Mouse (Mus musculus) G1E (cell line): ENCODE results near the gene Lsamp. TPM values are rescaled to one million over a fixed set of nuclear protein-coding genes. Genes with fewer than 3 reads are reported as not detected.

Source experiments
- ATAC-seq: 2 replicates; pipeline ENCODE4 v1.8.0; 2016; ENCODE audit warnings: mild to moderate bottlenecking; ENCODE audit not compliant: insufficient number of reproducible peaks, poor library complexity, low FRiP score, severe bottlenecking; ENCODE audit errors: extremely low read depth
- DNase-seq: peaks from one replicate; pipeline ENCODE4 v3.0.0; 2012; ENCODE audit warnings: low spot score
- H3K27me3 ChIP-seq: 2 replicates; pipeline ENCODE4 v1.6.1; 2012; ENCODE audit warnings: mild to moderate bottlenecking, low read length, inconsistent platforms; ENCODE audit not compliant: insufficient read depth
- H3K36me3 ChIP-seq: replicated peaks from 2 replicates; pipeline ENCODE3; 2012; ENCODE audit warnings: mild to moderate bottlenecking, inconsistent platforms
- H3K4me1 ChIP-seq: 2 replicates; pipeline ENCODE4 v1.6.1; 2012; ENCODE audit warnings: low read depth, low read length, inconsistent platforms, mixed read lengths; ENCODE audit not compliant: insufficient read depth
- H3K4me3 ChIP-seq: 2 replicates; pipeline ENCODE4 v1.5.1; 2012; ENCODE audit warnings: low read depth, mild to moderate bottlenecking, inconsistent platforms, low read length, moderate library complexity, mixed read lengths
- H3K9me3 ChIP-seq: replicated peaks from 2 replicates; pipeline ENCODE4 v1.6.1; 2012; ENCODE audit warnings: inconsistent platforms
- CTCF ChIP-seq: IDR thresholded peaks from 2 replicates; pipeline ENCODE4 v1.5.1; 2012; ENCODE audit warnings: low read depth, low read length, inconsistent platforms, mixed read lengths
- GATA1 ChIP-seq: IDR thresholded peaks from 2 replicates; pipeline ENCODE4 v1.6.1; 2012; ENCODE audit warnings: borderline replicate concordance, low read length, inconsistent platforms, mixed read lengths
- GATA2 ChIP-seq: IDR thresholded peaks from 2 replicates; pipeline ENCODE4 v1.6.1; 2012; ENCODE audit warnings: low read depth, low read length, inconsistent platforms, borderline replicate concordance
- POLR2AphosphoS5 ChIP-seq: IDR thresholded peaks from 2 replicates; pipeline ENCODE4 v1.6.1; 2012; ENCODE audit warnings: low read depth, low read length, inconsistent platforms; ENCODE audit not compliant: insufficient replicate concordance
- TAL1 ChIP-seq: conservative IDR thresholded peaks from 2 replicates; pipeline ENCODE4 v1.6.1; 2012; ENCODE audit warnings: low read depth, low read length, inconsistent platforms, mixed read lengths
- polyA plus RNA-seq: library from polyadenylated mRNA; stranded (reverse); fragments of >175 nt; gene quantifications from 2 replicates; pipeline ENCODE4 v1.2.3, GENCODE M21; 2012
- total RNA-seq, 2 experiments: library from RNA; stranded (forward) in 1 of 2; stranded (reverse) in 1 of 2; fragments of 200-1000 nt in 1 of 2; fragments of >200 nt in 1 of 2; fragmentation: Nextera tagmentation in 1 of 2; gene quantifications; 2 replicates each; pipeline ENCODE4 v1.2.3; 2014 to 2017

Gene Lsamp
- total and polyA plus RNA-seq, 3 experiments = 0.49 TPM; not detected in 2

GRCm38 (mm10) chr16:41478694-41479093 lies 1494.5 kb downstream of the Lsamp start:
- Histone ChIP-seq H3K9me3 (0 out of 2 replicates have a peak, but pooled peaks cover 2% of the 10 kb centered on the region), H3K36me3 (no peaks in the 10 kb centered on the region), H3K27me3 (no peaks in the 10 kb centered on the region), H3K4me3 (no peak overlapping the region), H3K4me1 (no peaks in the 10 kb centered on the region)
- no peak for TF ChIP-seq POLR2AphosphoS5
- no peak for TF ChIP-seq GATA2
- no peak for TF ChIP-seq TAL1
- TF ChIP-seq CTCF = no peak
- TF ChIP-seq GATA1 = no peak
- DNase-seq (no peak), ATAC-seq (no peak)

GRCm38 (mm10) chr16:41481832-41482231 lies 1497.7 kb downstream of the Lsamp start:
- Histone ChIP-seq H3K36me3 (no peaks in the 10 kb centered on the region), H3K4me1 (no peaks in the 10 kb centered on the region), H3K4me3 (no peak overlapping the region), H3K9me3 (0 out of 2 replicates have a peak, but pooled peaks cover 2% of the 10 kb centered on the region), H3K27me3 (no peaks in the 10 kb centered on the region)
- ATAC-seq = no peak
- DNase-seq = no peak
- TF ChIP-seq GATA2 (no peak), TAL1 (no peak), CTCF (no peak), POLR2AphosphoS5 (no peak), GATA1 (no peak)

GRCm38 (mm10) chr16:41510915-41511552 lies 1526.9 kb downstream of the Lsamp start:
- DNase-seq = no peak
- H3K9me3 ChIP-seq = peaks cover 2% of the 10 kb centered on the region; the same call in 1 of the 2 replicates
- H3K36me3 ChIP-seq = no peaks in the 10 kb centered on the region
- TF ChIP-seq CTCF = no peak
- TF ChIP-seq GATA1 = no peak
- TF ChIP-seq POLR2AphosphoS5 = no peak
- TF ChIP-seq GATA2 = no peak
- no peak for TF ChIP-seq TAL1
- no peak overlapping the region for H3K4me3 ChIP-seq
- ATAC-seq = no peak
- no peaks in the 10 kb centered on the region for H3K4me1 ChIP-seq
- H3K27me3 ChIP-seq = no peaks in the 10 kb centered on the region

- H3K4me1 ChIP-seq = no peaks in the 10 kb centered on the region
- no peaks in the 10 kb centered on the region for H3K27me3 ChIP-seq
- DNase-seq = no peak
- no peak overlapping the region for H3K4me3 ChIP-seq
- no peak for ATAC-seq
- peaks cover 2% of the 10 kb centered on the region; the same call in 1 of the 2 replicates for H3K9me3 ChIP-seq
- no peaks in the 10 kb centered on the region for H3K36me3 ChIP-seq
- TF ChIP-seq GATA1 (no peak), POLR2AphosphoS5 (no peak), CTCF (no peak), GATA2 (no peak), TAL1 (no peak)
Measured at GRCm38 (mm10) chr16:41521566-41521965, 1537.4 kb downstream of the Lsamp start.

GRCm38 (mm10) chr16:41524266-41524665 lies 1540.1 kb downstream of the Lsamp start:
- ATAC-seq (no peak), DNase-seq (no peak)
- TF ChIP-seq GATA2 (no peak), CTCF (no peak), TAL1 (no peak), GATA1 (no peak), POLR2AphosphoS5 (no peak)
- Histone ChIP-seq H3K4me3 (no peak overlapping the region), H3K9me3 (no peaks in the 10 kb centered on the region), H3K27me3 (no peaks in the 10 kb centered on the region), H3K36me3 (no peaks in the 10 kb centered on the region), H3K4me1 (no peaks in the 10 kb centered on the region)

GRCm38 (mm10) chr16:41532661-41533551 lies 1548.7 kb downstream of the Lsamp start:
- H3K4me1 ChIP-seq = no peaks in the 10 kb centered on the region
- H3K27me3 ChIP-seq = no peaks in the 10 kb centered on the region
- DNase-seq = no peak
- TF ChIP-seq GATA1 = no peak
- no peak for TF ChIP-seq CTCF
- no peak for TF ChIP-seq POLR2AphosphoS5
- TF ChIP-seq GATA2 = no peak
- no peak for TF ChIP-seq TAL1
- H3K9me3 ChIP-seq = peaks cover 20% of the 10 kb centered on the region
- H3K36me3 ChIP-seq = no peaks in the 10 kb centered on the region
- no peak overlapping the region; the same call in 1 of the 2 replicates for H3K4me3 ChIP-seq
- ATAC-seq = no peak
